Mouse (Mus musculus) MEL (cell line): Measurements from ENCODE around the gene Dop1b. TPM values are rescaled to one million over a fixed set of nuclear protein-coding genes. Genes with fewer than 3 reads are reported as not detected.

Experiments
- DNase-seq: peaks from one replicate; pipeline ENCODE4 v3.0.0; 2011; ENCODE audit warnings: low read depth, low spot score
- H3K27ac ChIP-seq: 2 replicates; pipeline ENCODE4 v1.5.1; 2012; ENCODE audit warnings: low read depth, mild to moderate bottlenecking, control low read depth, low read length, moderate library complexity; ENCODE audit not compliant: control insufficient read depth
- H3K27me3 ChIP-seq, 2 experiments: fragments of 150-350 bp in 1 of 2; sonication (generic) in 1 of 2; 2 replicates each; pipeline ENCODE4 v1.6.1; 2012; ENCODE audit warnings: low read length in 2 of 2, mild to moderate bottlenecking in 2 of 2, improper control_type of control experiment in 1 of 2, moderate library complexity in 1 of 2; ENCODE audit not compliant: insufficient read depth in 2 of 2, control insufficient read depth in 1 of 2
- H3K36me3 ChIP-seq, 2 experiments: 2 replicates each; pipeline ENCODE4 v1.6.1; 2012 to 2014; ENCODE audit warnings: low read length in 2 of 2, improper control_type of control experiment in 1 of 2, inconsistent platforms in 1 of 2, mild to moderate bottlenecking in 1 of 2; ENCODE audit not compliant: insufficient read depth in 2 of 2, control insufficient read depth in 1 of 2
- H3K4me1 ChIP-seq, 2 experiments: fragments of 150-350 bp in 1 of 2; sonication (generic) in 1 of 2; 2 replicates each; pipeline ENCODE4 v1.6.1; 2012; ENCODE audit warnings: low read length in 2 of 2, improper control_type of control experiment in 1 of 2, mild to moderate bottlenecking in 1 of 2; ENCODE audit not compliant: insufficient read depth in 2 of 2, control insufficient read depth in 1 of 2
- H3K4me3 ChIP-seq, 2 experiments: fragments of 150-350 bp in 1 of 2; sonication (generic) in 1 of 2; 2 replicates each; pipeline ENCODE4 v1.5.1; 2012; ENCODE audit warnings: low read depth in 2 of 2, low read length in 2 of 2, mild to moderate bottlenecking in 2 of 2, moderate library complexity in 2 of 2, control low read depth in 1 of 2, improper control_type of control experiment in 1 of 2; ENCODE audit not compliant: control insufficient read depth in 1 of 2, insufficient read depth in 1 of 2
- H3K79me2 ChIP-seq: 2 replicates; pipeline ENCODE4 v1.6.1; 2012; ENCODE audit warnings: mild to moderate bottlenecking, low read length, moderate library complexity; ENCODE audit not compliant: control insufficient read depth, poor library complexity, insufficient read depth
- H3K9ac ChIP-seq: 2 replicates; pipeline ENCODE4 v1.6.1; 2012; ENCODE audit warnings: low read depth, mild to moderate bottlenecking, control low read depth, low read length, moderate library complexity; ENCODE audit not compliant: control insufficient read depth, poor library complexity, severe bottlenecking
- H3K9me3 ChIP-seq: fragments of 150-350 bp; sonication (generic); replicated peaks from 2 replicates; pipeline ENCODE4 v1.6.1; 2012; ENCODE audit warnings: mild to moderate bottlenecking, low read length, improper control_type of control experiment, moderate library complexity; ENCODE audit not compliant: insufficient read depth
- BHLHE40 ChIP-seq: IDR thresholded peaks from 2 replicates; pipeline ENCODE4 v1.6.1; 2012; ENCODE audit warnings: low read depth, mild to moderate bottlenecking, inconsistent platforms, low read length, improper control_type of control experiment, borderline replicate concordance
- CHD1 ChIP-seq: IDR thresholded peaks from 2 replicates; pipeline ENCODE4 v1.6.1; 2012; ENCODE audit warnings: low read depth, mild to moderate bottlenecking, inconsistent platforms, low read length, improper control_type of control experiment
- CTCF ChIP-seq, 3 experiments: IDR thresholded peaks in 2 of 3; conservative IDR thresholded peaks in 1 of 3; 2 replicates each; pipeline ENCODE4 v1.5.1; 2011 to 2012; ENCODE audit warnings: low read length in 3 of 3, low read depth in 2 of 3, mild to moderate bottlenecking in 2 of 3, improper control_type of control experiment in 1 of 3, inconsistent platforms in 1 of 3, mixed read lengths in 1 of 3, moderate library complexity in 1 of 3; ENCODE audit not compliant: control insufficient read depth in 1 of 3, insufficient read depth in 1 of 3, poor library complexity in 1 of 3, severe bottlenecking in 1 of 3
- E2F4 ChIP-seq: IDR thresholded peaks from 2 replicates; pipeline ENCODE4 v1.6.1; 2011; ENCODE audit warnings: low read depth, low read length, improper control_type of control experiment, borderline replicate concordance
- ETS1 ChIP-seq: IDR thresholded peaks from 2 replicates; pipeline ENCODE4 v1.6.1; 2012; ENCODE audit warnings: low read depth, mild to moderate bottlenecking, inconsistent platforms, low read length, improper control_type of control experiment, moderate library complexity
- GABPA ChIP-seq: IDR thresholded peaks from 2 replicates; pipeline ENCODE4 v1.6.1; 2012; ENCODE audit warnings: low read depth, mild to moderate bottlenecking, inconsistent platforms, low read length, improper control_type of control experiment, moderate library complexity
- GATA1 ChIP-seq: IDR thresholded peaks from 2 replicates; pipeline ENCODE4 v1.6.1; 2011; ENCODE audit warnings: low read depth, low read length, improper control_type of control experiment
- HCFC1 ChIP-seq: IDR thresholded peaks from 2 replicates; pipeline ENCODE4 v1.6.1; 2012; ENCODE audit warnings: low read depth, mild to moderate bottlenecking, inconsistent platforms, low read length, improper control_type of control experiment, moderate library complexity
- JUND ChIP-seq: IDR thresholded peaks from 2 replicates; pipeline ENCODE4 v1.6.1; 2011; ENCODE audit warnings: low read depth, mild to moderate bottlenecking, improper control_type of control experiment, low read length
- KAT2A ChIP-seq: conservative IDR thresholded peaks from 2 replicates; pipeline ENCODE4 v1.6.1; 2012; ENCODE audit warnings: low read depth, low read length, improper control_type of control experiment, inconsistent platforms
- MAX ChIP-seq: IDR thresholded peaks from 2 replicates; pipeline ENCODE4 v1.6.1; 2011; ENCODE audit warnings: low read length, improper control_type of control experiment
- MAZ ChIP-seq: IDR thresholded peaks from 2 replicates; pipeline ENCODE4 v1.6.1; 2012; ENCODE audit warnings: low read depth, mild to moderate bottlenecking, inconsistent platforms, low read length, improper control_type of control experiment
- MEF2A ChIP-seq: IDR thresholded peaks from 2 replicates; pipeline ENCODE4 v1.6.1; 2014; ENCODE audit warnings: low read depth, mild to moderate bottlenecking, inconsistent platforms, low read length, improper control_type of control experiment; ENCODE audit not compliant: poor library complexity, insufficient replicate concordance, severe bottlenecking; ENCODE audit errors: extremely low read depth
- MYB ChIP-seq: IDR thresholded peaks from 2 replicates; pipeline ENCODE4 v1.6.1; 2011; ENCODE audit warnings: mild to moderate bottlenecking, low read depth, low read length, improper control_type of control experiment
- NELFE ChIP-seq: IDR thresholded peaks from 2 replicates; pipeline ENCODE4 v1.6.1; 2011; ENCODE audit warnings: low read depth, low read length, improper control_type of control experiment
- RCOR1 ChIP-seq: IDR thresholded peaks from 2 replicates; pipeline ENCODE4 v1.6.1; 2012; ENCODE audit warnings: low read depth, mild to moderate bottlenecking, inconsistent platforms, low read length, improper control_type of control experiment
- TCF12 ChIP-seq: IDR thresholded peaks from 2 replicates; pipeline ENCODE4 v1.6.1; 2014; ENCODE audit warnings: low read depth, mild to moderate bottlenecking, inconsistent platforms, low read length, improper control_type of control experiment, moderate library complexity
- UBTF ChIP-seq: IDR thresholded peaks from 2 replicates; pipeline ENCODE4 v1.6.1; 2012; ENCODE audit warnings: low read depth, mild to moderate bottlenecking, inconsistent platforms, low read length, improper control_type of control experiment, moderate library complexity, borderline replicate concordance; ENCODE audit not compliant: insufficient read depth
- USF2 ChIP-seq, 2 experiments: IDR thresholded peaks; 2 replicates each; pipeline ENCODE4 v1.6.1; 2011 to 2012; ENCODE audit warnings: improper control_type of control experiment in 2 of 2, low read length in 2 of 2, borderline replicate concordance in 1 of 2, inconsistent platforms in 1 of 2, low read depth in 1 of 2, mild to moderate bottlenecking in 1 of 2; ENCODE audit not compliant: insufficient read depth in 1 of 2
- ZC3H11A ChIP-seq: IDR thresholded peaks from 2 replicates; pipeline ENCODE4 v1.6.1; 2012; ENCODE audit warnings: low read depth, mild to moderate bottlenecking, inconsistent platforms, low read length, improper control_type of control experiment
- ZMIZ1 ChIP-seq: IDR thresholded peaks from 2 replicates; pipeline ENCODE4 v1.6.1; 2012; ENCODE audit warnings: low read depth, mild to moderate bottlenecking, inconsistent platforms, low read length, improper control_type of control experiment, moderate library complexity
- ZNF384 ChIP-seq: IDR thresholded peaks from 2 replicates; pipeline ENCODE4 v1.6.1; 2012; ENCODE audit warnings: low read depth, mild to moderate bottlenecking, inconsistent platforms, low read length, improper control_type of control experiment
- polyA plus RNA-seq, 2 experiments: library from polyadenylated mRNA; stranded (reverse) in 1 of 2; unstranded in 1 of 2; fragments of >175 nt in 1 of 2; fragments of >200 nt in 1 of 2; gene quantifications; 2 replicates each; pipeline versions ENCODE4 v1.2.1 to v1.2.4; 2012; ENCODE audit warnings: low replicate concordance in 2 of 2, low read depth in 1 of 2; ENCODE audit not compliant: insufficient read length in 2 of 2, insufficient read depth in 1 of 2, missing spikeins in 1 of 2
- total RNA-seq: library from RNA; depleted of rRNA; stranded (reverse); fragments of 300-350 nt; gene quantifications from 2 replicates; pipeline ENCODE4 v1.2.3, GENCODE M21; 2012

Gene Dop1b
- total and polyA plus RNA-seq, 3 experiments: 5.8 to 11.3 TPM; not detected in 1

DNA sequence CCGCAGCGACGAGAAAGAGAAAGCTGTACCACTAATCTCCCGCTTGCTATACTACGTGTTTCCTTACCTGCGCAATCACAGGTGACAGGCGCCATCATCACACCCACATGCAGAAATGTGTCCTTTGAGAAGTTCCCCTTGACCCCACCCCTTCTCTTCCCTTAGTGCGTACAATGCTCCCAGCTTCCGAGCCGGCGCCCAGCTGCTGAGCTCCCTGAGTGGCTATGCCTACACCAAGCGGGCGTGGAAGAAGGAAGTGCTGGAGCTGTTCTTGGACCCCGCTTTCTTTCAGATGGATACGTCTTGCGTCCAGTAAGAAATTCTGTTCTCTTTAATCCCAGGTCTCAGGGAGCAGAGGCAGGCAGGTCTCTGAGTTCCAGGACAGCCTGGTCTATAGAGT is 88.2 kb downstream of the Dop1b start:
- no peak for DNase-seq
- no peak for TF ChIP-seq NELFE
- TF ChIP-seq RCOR1: no peak
- no peak for TF ChIP-seq MYB
- TF ChIP-seq BHLHE40: no peak
- TF ChIP-seq TCF12: no peak
- TF ChIP-seq USF2 (IDR thresholded peaks at IDR 0.05; ENCODE audit: borderline replicate concordance in 1 of 2, insufficient read depth in 1 of 2, low read depth in 1 of 2, low read length in 2 of 2): no peak
- no peak for TF ChIP-seq CTCF (IDR thresholded peaks at IDR 0.05 in 2 of 3, conservative IDR thresholded peaks at IDR 0.05 in 1 of 3; ENCODE audit: control insufficient read depth in 1 of 3, insufficient read depth in 1 of 3, low read depth in 2 of 3, low read length in 3 of 3, poor library complexity in 1 of 3, severe bottlenecking in 1 of 3)
- no peak for TF ChIP-seq ZC3H11A
- no peak for TF ChIP-seq MAZ
- no peak for TF ChIP-seq GATA1
- TF ChIP-seq MAX: no peak
- no peak for TF ChIP-seq KAT2A
- Histone ChIP-seq H3K36me3 (no peaks in the 10 kb centered on the region), H3K4me1 (no peaks in the 10 kb centered on the region), H3K27me3 (no peaks in the 10 kb centered on the region), H3K79me2 (no peaks in the 10 kb centered on the region), H3K4me3 (no peak overlapping the region), H3K9ac (no peak overlapping the region), H3K27ac (no peak overlapping the region), H3K9me3 (no peaks in the 10 kb centered on the region)

DNA sequence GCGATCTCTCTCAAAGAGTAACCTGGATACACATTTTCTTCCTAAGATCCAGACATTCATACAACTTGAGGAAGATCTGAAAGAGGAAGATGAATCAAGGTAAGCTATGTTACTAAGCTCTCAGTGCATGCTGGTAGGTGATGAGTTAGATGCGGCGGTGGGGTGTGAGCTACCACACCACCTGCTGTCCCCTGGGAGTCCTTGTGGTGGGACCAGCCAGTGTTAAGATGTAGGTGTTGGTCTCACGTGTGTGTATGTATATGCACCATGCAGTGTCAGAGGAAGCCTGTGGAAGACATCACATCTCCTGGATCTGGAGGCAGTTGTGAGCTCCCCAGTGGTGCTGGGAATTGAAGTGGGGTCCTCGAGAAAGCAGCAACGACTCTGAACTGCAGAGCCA is 95.5 kb downstream of the Dop1b start:
- Histone ChIP-seq H3K9ac (no peak overlapping the region), H3K4me1 (no peaks in the 10 kb centered on the region), H3K79me2 (no peaks in the 10 kb centered on the region), H3K27me3 (no peaks in the 10 kb centered on the region), H3K4me3 (no peak overlapping the region), H3K9me3 (no peaks in the 10 kb centered on the region), H3K27ac (no peak overlapping the region), H3K36me3 (no peaks in the 10 kb centered on the region)
- no peak for DNase-seq
- TF ChIP-seq GABPA (no peak), JUND (no peak), CHD1 (no peak), MEF2A (no peak), KAT2A (no peak), ZNF384 (no peak), E2F4 (no peak), BHLHE40 (no peak), USF2 (IDR thresholded peaks at IDR 0.05; ENCODE audit: borderline replicate concordance in 1 of 2, insufficient read depth in 1 of 2, low read depth in 1 of 2, low read length in 2 of 2) (no peak), HCFC1 (no peak), UBTF (no peak), ZMIZ1 (no peak), CTCF (IDR thresholded peaks at IDR 0.05 in 2 of 3, conservative IDR thresholded peaks at IDR 0.05 in 1 of 3; ENCODE audit: control insufficient read depth in 1 of 3, insufficient read depth in 1 of 3, low read depth in 2 of 3, low read length in 3 of 3, poor library complexity in 1 of 3, severe bottlenecking in 1 of 3) (no peak), ETS1 (no peak)
